Mouse (Mus musculus): Measurements from ENCODE around the gene Cfap58.

Gene Cfap58

GRCm38 (mm10) chr19:47980241-47980640 is 42.8 kb downstream of the Cfap58 start:
- no peak for DNase-seq

- no peak for DNase-seq
Measured at GRCm38 (mm10) chr19:47985606-47986213, 48.2 kb downstream of the Cfap58 start.

- no peak for DNase-seq
Measured at GRCm38 (mm10) chr19:47987986-47988385, 50.5 kb downstream of the Cfap58 start.

- no peak for DNase-seq
Measured at GRCm38 (mm10) chr19:47988456-47988855, 51.0 kb downstream of the Cfap58 start.

GRCm38 (mm10) chr19:47988880-47989574 is 51.6 kb downstream of the Cfap58 start:
- no peak for DNase-seq

GRCm38 (mm10) chr19:47989575-47989891 is 52.1 kb downstream of the Cfap58 start:
- no peak for DNase-seq

- DNase-seq: no peak
Measured at GRCm38 (mm10) chr19:48001240-48001639, 63.8 kb downstream of the Cfap58 start.

GRCm38 (mm10) chr19:48001774-48002173 is 64.3 kb downstream of the Cfap58 start:
- DNase-seq: no peak

GRCm38 (mm10) chr19:48008771-48009413 is 71.4 kb downstream of the Cfap58 start:
- DNase-seq: no peak

- DNase-seq: no peak
Measured at GRCm38 (mm10) chr19:48009586-48010331, 72.3 kb downstream of the Cfap58 start.

- DNase-seq: no peak
Measured at GRCm38 (mm10) chr19:48020103-48020502, 82.6 kb downstream of the Cfap58 start.

- DNase-seq: no peak
Measured at GRCm38 (mm10) chr19:48021435-48021834, 84.0 kb downstream of the Cfap58 start.

GRCm38 (mm10) chr19:48022763-48023162 is 85.3 kb downstream of the Cfap58 start:
- DNase-seq: no peak

GRCm38 (mm10) chr19:48023726-48024125 is 86.3 kb downstream of the Cfap58 start:
- no peak for DNase-seq

- DNase-seq: no peak
Measured at GRCm38 (mm10) chr19:48025366-48025765, 87.9 kb downstream of the Cfap58 start.

- DNase-seq: no peak
Measured at GRCm38 (mm10) chr19:48026882-48027281, 89.4 kb downstream of the Cfap58 start.

- no peak for DNase-seq
Measured at GRCm38 (mm10) chr19:48039554-48039953, 102.1 kb downstream of the Cfap58 start.

GRCm38 (mm10) chr19:48047315-48047714 is 109.8 kb downstream of the Cfap58 start:
- DNase-seq: no peak

- DNase-seq: no peak
Measured at GRCm38 (mm10) chr19:48049361-48049760, 111.9 kb downstream of the Cfap58 start.

- DNase-seq: no peak
Measured at GRCm38 (mm10) chr19:48063289-48063688, 125.8 kb downstream of the Cfap58 start.

GRCm38 (mm10) chr19:48079718-48080117 is 142.2 kb downstream of the Cfap58 start:
- DNase-seq: no peak

- DNase-seq: no peak
Measured at GRCm38 (mm10) chr19:48081456-48081855, 144.0 kb downstream of the Cfap58 start.
